Mouse (Mus musculus): ENCODE measurements around the gene Ppp1r16b. TPM values are rescaled to one million over a fixed set of nuclear protein-coding genes. Genes with fewer than 3 reads are reported as not detected.

The Ppp1r16b gene
- 3.2 and 3.7 TPM in 2 replicates for polyA plus RNA-seq (2011; ENCODE audit: insufficient read depth, insufficient read length, low read depth, missing spikeins)

GRCm38 (mm10) chr2:158665098-158665497 is at the start of gene Ppp1r16b:
TSS of gene Ppp1r16b (plus strand) at chr2:158665398.
- no peak for TF ChIP-seq EP300 (IDR thresholded peaks at IDR 0.05; ENCODE audit: insufficient read depth, low read depth, low read length)
- TF ChIP-seq CTCF (IDR thresholded peaks at IDR 0.05; ENCODE audit: low read depth, low read length): no peak
- no peak for TF ChIP-seq POLR2A (IDR thresholded peaks at IDR 0.05; ENCODE audit: insufficient read depth, low read length)
- H3K4me1 ChIP-seq (ENCODE audit: control insufficient read depth, insufficient read depth, low read length): peaks cover 1% of the 10 kb centered on the region

GRCm38 (mm10) chr2:158615702-158616101 is 49.5 kb upstream of the Ppp1r16b start:
- H3K4me3 ChIP-seq (ENCODE audit: low read depth, low read length): no peak overlapping the region

More at GRCm38 (mm10) chr2:158665098-158665497, at the start of gene Ppp1r16b:
- Histone ChIP-seq H3K27me3 (ENCODE audit: control insufficient read depth, insufficient read depth, low read length, poor library complexity, severe bottlenecking) (peaks cover 8% of the 10 kb centered on the region; the same call in 1 of the 2 replicates), H3K9ac (ENCODE audit: low read depth, poor library complexity, severe bottlenecking) (no peak within 1 kb of the TSS), H3K27ac (ENCODE audit: insufficient read depth, low read length) (no peak within 1 kb of the TSS), H3K9me3 (replicated peaks; ENCODE audit: control insufficient read depth, insufficient read depth, low read length, poor library complexity, severe bottlenecking) (no peaks in the 10 kb centered on the region), H3K4me3 (ENCODE audit: low read depth, low read length) (no peak within 1 kb of the TSS), H3K36me3 (ENCODE audit: control insufficient read depth, insufficient read depth, low read length, poor library complexity, severe bottlenecking) (no peaks in the 10 kb centered on the region)

GRCm38 (mm10) chr2:158616296-158616695 is 48.9 kb upstream of the Ppp1r16b start:
- TF ChIP-seq POLR2A (IDR thresholded peaks at IDR 0.05; ENCODE audit: insufficient read depth, low read length) (no peak), CTCF (IDR thresholded peaks at IDR 0.05; ENCODE audit: low read depth, low read length) (no peak), EP300 (IDR thresholded peaks at IDR 0.05; ENCODE audit: insufficient read depth, low read depth, low read length) (no peak)
- no peaks in the 10 kb centered on the region for H3K9me3 ChIP-seq (replicated peaks; ENCODE audit: control insufficient read depth, insufficient read depth, low read length, poor library complexity, severe bottlenecking)
- H3K4me3 ChIP-seq (ENCODE audit: low read depth, low read length): no peak overlapping the region
- no peaks in the 10 kb centered on the region for H3K36me3 ChIP-seq (ENCODE audit: control insufficient read depth, insufficient read depth, low read length, poor library complexity, severe bottlenecking)
- H3K27ac ChIP-seq (ENCODE audit: insufficient read depth, low read length): no peak overlapping the region
- no peak overlapping the region for H3K9ac ChIP-seq (ENCODE audit: low read depth, poor library complexity, severe bottlenecking)
- peaks cover 10% of the 10 kb centered on the region; the same call in 1 of the 2 replicates for H3K27me3 ChIP-seq (ENCODE audit: control insufficient read depth, insufficient read depth, low read length, poor library complexity, severe bottlenecking)
- H3K4me1 ChIP-seq (ENCODE audit: control insufficient read depth, insufficient read depth, low read length): no peaks in the 10 kb centered on the region

More at GRCm38 (mm10) chr2:158615702-158616101, 49.5 kb upstream of the Ppp1r16b start:
- TF ChIP-seq POLR2A (IDR thresholded peaks at IDR 0.05; ENCODE audit: insufficient read depth, low read length): no peak
- no peak for TF ChIP-seq EP300 (IDR thresholded peaks at IDR 0.05; ENCODE audit: insufficient read depth, low read depth, low read length)
- no peak for TF ChIP-seq CTCF (IDR thresholded peaks at IDR 0.05; ENCODE audit: low read depth, low read length)
- no peaks in the 10 kb centered on the region for H3K4me1 ChIP-seq (ENCODE audit: control insufficient read depth, insufficient read depth, low read length)
- H3K36me3 ChIP-seq (ENCODE audit: control insufficient read depth, insufficient read depth, low read length, poor library complexity, severe bottlenecking): no peaks in the 10 kb centered on the region
- no peak overlapping the region for H3K27ac ChIP-seq (ENCODE audit: insufficient read depth, low read length)
- H3K27me3 ChIP-seq (ENCODE audit: control insufficient read depth, insufficient read depth, low read length, poor library complexity, severe bottlenecking): peaks cover 15% of the 10 kb centered on the region
- no peaks in the 10 kb centered on the region for H3K9me3 ChIP-seq (replicated peaks; ENCODE audit: control insufficient read depth, insufficient read depth, low read length, poor library complexity, severe bottlenecking)
- H3K9ac ChIP-seq (ENCODE audit: low read depth, poor library complexity, severe bottlenecking): no peak overlapping the region

- no peaks in the 10 kb centered on the region for H3K36me3 ChIP-seq (ENCODE audit: control insufficient read depth, insufficient read depth, low read length, poor library complexity, severe bottlenecking)
- no peaks in the 10 kb centered on the region for H3K9me3 ChIP-seq (replicated peaks; ENCODE audit: control insufficient read depth, insufficient read depth, low read length, poor library complexity, severe bottlenecking)
- H3K27me3 ChIP-seq (ENCODE audit: control insufficient read depth, insufficient read depth, low read length, poor library complexity, severe bottlenecking): peaks cover 6% of the 10 kb centered on the region; the same call in 1 of the 2 replicates
- TF ChIP-seq EP300 (IDR thresholded peaks at IDR 0.05; ENCODE audit: insufficient read depth, low read depth, low read length) (no peak), POLR2A (IDR thresholded peaks at IDR 0.05; ENCODE audit: insufficient read depth, low read length) (no peak), CTCF (IDR thresholded peaks at IDR 0.05; ENCODE audit: low read depth, low read length) (no peak)
- H3K4me1 ChIP-seq (ENCODE audit: control insufficient read depth, insufficient read depth, low read length): no peaks in the 10 kb centered on the region
- no peak overlapping the region for H3K4me3 ChIP-seq (ENCODE audit: low read depth, low read length)
- H3K27ac ChIP-seq (ENCODE audit: insufficient read depth, low read length): no peak overlapping the region
- H3K9ac ChIP-seq (ENCODE audit: low read depth, poor library complexity, severe bottlenecking): no peak overlapping the region
Measured at GRCm38 (mm10) chr2:158616790-158617189, 48.4 kb upstream of the Ppp1r16b start.

- peak within 1 kb of the TSS; percentile 96 for H3K4me3 ChIP-seq (ENCODE audit: low read depth, low read length)
- no peak for TF ChIP-seq CTCF (IDR thresholded peaks at IDR 0.05; ENCODE audit: low read depth, low read length)
- peak; percentile 68 for TF ChIP-seq POLR2A (IDR thresholded peaks at IDR 0.05; ENCODE audit: insufficient read depth, low read length)
- no peak for TF ChIP-seq EP300 (IDR thresholded peaks at IDR 0.05; ENCODE audit: insufficient read depth, low read depth, low read length)
- H3K9ac ChIP-seq (ENCODE audit: low read depth, poor library complexity, severe bottlenecking): peak within 1 kb of the TSS; percentile 61
- no peaks in the 10 kb centered on the region for H3K27me3 ChIP-seq (ENCODE audit: control insufficient read depth, insufficient read depth, low read length, poor library complexity, severe bottlenecking)
- peak within 1 kb of the TSS; percentile 57; the same call in 1 of the 2 replicates for H3K27ac ChIP-seq (ENCODE audit: insufficient read depth, low read length)
- H3K36me3 ChIP-seq (ENCODE audit: control insufficient read depth, insufficient read depth, low read length, poor library complexity, severe bottlenecking): peaks cover 4% of the 10 kb centered on the region; the same call in 1 of the 2 replicates
- H3K9me3 ChIP-seq (replicated peaks; ENCODE audit: control insufficient read depth, insufficient read depth, low read length, poor library complexity, severe bottlenecking): no peaks in the 10 kb centered on the region
- peaks cover 2% of the 10 kb centered on the region for H3K4me1 ChIP-seq (ENCODE audit: control insufficient read depth, insufficient read depth, low read length)
Measured at GRCm38 (mm10) chr2:158624718-158625222, 40.4 kb upstream of the Ppp1r16b start, which contains the start of gene Actr5. TSS of gene Actr5 (plus strand) at chr2:158624888.

- TF ChIP-seq EP300 (IDR thresholded peaks at IDR 0.05; ENCODE audit: insufficient read depth, low read depth, low read length): no peak
- no peak for TF ChIP-seq CTCF (IDR thresholded peaks at IDR 0.05; ENCODE audit: low read depth, low read length)
- no peak for TF ChIP-seq POLR2A (IDR thresholded peaks at IDR 0.05; ENCODE audit: insufficient read depth, low read length)
- Histone ChIP-seq H3K9ac (ENCODE audit: low read depth, poor library complexity, severe bottlenecking) (peak overlapping the region; percentile 61), H3K36me3 (ENCODE audit: control insufficient read depth, insufficient read depth, low read length, poor library complexity, severe bottlenecking) (peaks cover 6% of the 10 kb centered on the region; the same call in 1 of the 2 replicates), H3K4me3 (ENCODE audit: low read depth, low read length) (peak overlapping the region; percentile 96), H3K27ac (ENCODE audit: insufficient read depth, low read length) (no peak overlapping the region), H3K9me3 (replicated peaks; ENCODE audit: control insufficient read depth, insufficient read depth, low read length, poor library complexity, severe bottlenecking) (no peaks in the 10 kb centered on the region), H3K4me1 (ENCODE audit: control insufficient read depth, insufficient read depth, low read length) (peaks cover 2% of the 10 kb centered on the region), H3K27me3 (ENCODE audit: control insufficient read depth, insufficient read depth, low read length, poor library complexity, severe bottlenecking) (no peaks in the 10 kb centered on the region)
Measured at GRCm38 (mm10) chr2:158625231-158625630, 40.0 kb upstream of the Ppp1r16b start.

Measured in ES-Bruce4 (cell line).